In the genomic region with DNA sequence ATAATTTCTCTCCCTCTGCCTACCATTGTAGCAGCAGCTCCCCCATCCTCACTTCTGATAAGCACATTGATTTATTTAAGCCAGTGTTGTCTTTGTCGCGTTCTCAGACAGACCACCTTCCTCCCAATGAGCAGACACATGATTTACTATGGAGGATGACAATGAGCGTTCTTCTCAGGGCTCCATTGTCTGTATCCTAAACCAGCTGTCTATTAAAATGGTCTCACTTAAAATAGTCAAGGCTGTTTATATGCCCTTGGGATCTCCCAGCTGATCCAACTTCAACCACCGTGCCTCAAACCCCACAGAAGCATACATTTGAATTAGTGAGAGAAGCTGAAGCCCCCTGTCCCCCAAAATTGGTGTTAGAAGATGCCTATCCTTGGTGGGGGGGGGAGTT, we compare ENCODE assay signal across 22 mouse cellular contexts. TPM values are rescaled to one million over a fixed set of nuclear protein-coding genes. Genes with fewer than 3 reads are reported as not detected.
DNase-seq lines count a peak whose midpoint lies in the region; ATAC-seq lines count a peak whose summit lies in the region.
"Had no signal": no experiment of that assay in that cellular context is flagged by ENCODE, and none has a peak within 500 bp of the region (broad histone marks: within the 10 kb centered on the region; RNA-seq: fewer than 3 reads in every experiment).

No protein-coding gene starts in this region.

- ATAC-seq in midbrain, embryonic 12.5 days (ENCODE audit: low FRiP score, low read depth), result no peak
- no peak for ATAC-seq in midbrain, embryonic 14.5 days (ENCODE audit: low FRiP score, low TSS enrichment)
- peak; percentile 50; the same call in 1 of the 2 replicates for ATAC-seq in hindbrain, embryonic 12.5 days (ENCODE audit: low FRiP score)
- no peak for ATAC-seq in hindbrain, embryonic 16.5 days
- ATAC-seq in neural tube, embryonic 15.5 days (ENCODE audit: low FRiP score), result no peak
- no peak for ATAC-seq in forebrain, embryonic 15.5 days (replicated peaks)
- ATAC-seq: intestine, embryonic 15.5 days had no signal

- H3K4me2 ChIP-seq in midbrain, embryonic 12.5 days (replicated peaks), result 0 out of 2 replicates have a peak overlapping the region, but pooled peaks have one; percentile 21
- H3K4me2 ChIP-seq in midbrain, embryonic 14.5 days (ENCODE audit: low read length), result no peak overlapping the region; the same call in 1 of the 2 replicates
- H3K4me2 ChIP-seq in hindbrain, embryonic 12.5 days (replicated peaks), result no peak overlapping the region; the same call in 1 of the 2 replicates
- H3K4me2 ChIP-seq in hindbrain, embryonic 16.5 days (ENCODE audit: low read length), result peak overlapping the region; percentile 25
- H3K4me2 ChIP-seq in neural tube, embryonic 15.5 days, result peak overlapping the region; percentile 36
- H3K4me2 ChIP-seq in forebrain, embryonic 15.5 days (replicated peaks), result no peak overlapping the region
- H3K4me2 ChIP-seq: embryonic facial prominence, embryonic 12.5 days; intestine, embryonic 15.5 days; limb, embryonic 12.5 days; liver, embryonic 13.5 days; lung, embryonic 14.5 days had no signal

- H3K9me3 ChIP-seq in midbrain, embryonic 12.5 days, result no peaks in the 10 kb centered on the region
- no peaks in the 10 kb centered on the region for H3K9me3 ChIP-seq in midbrain, embryonic 14.5 days (ENCODE audit: control insufficient read depth, low read length)
- H3K9me3 ChIP-seq in hindbrain, embryonic 12.5 days (replicated peaks), result no peaks in the 10 kb centered on the region
- H3K9me3 ChIP-seq in hindbrain, embryonic 16.5 days (ENCODE audit: control insufficient read depth, low read length), result no peaks in the 10 kb centered on the region
- H3K9me3 ChIP-seq in neural tube, embryonic 15.5 days (replicated peaks), result no peaks in the 10 kb centered on the region
- no peaks in the 10 kb centered on the region for H3K9me3 ChIP-seq in forebrain, embryonic 15.5 days
- H3K9me3 ChIP-seq: embryonic facial prominence, embryonic 12.5 days; intestine, embryonic 15.5 days; limb, embryonic 12.5 days; liver, embryonic 13.5 days had no signal

- WGBS in midbrain, embryonic 12.5 days, result 59% methylated on average over 4 of the region's 4 CpGs
- 29% methylated on average over 4 of the region's 4 CpGs for WGBS in midbrain, embryonic 14.5 days
- WGBS in hindbrain, embryonic 12.5 days, result 45% methylated on average over 4 of the region's 4 CpGs
- WGBS in hindbrain, embryonic 16.5 days, result 42% methylated on average over 4 of the region's 4 CpGs
- WGBS in neural tube, embryonic 15.5 days, result 16% methylated on average over 4 of the region's 4 CpGs
- WGBS in forebrain, embryonic 15.5 days, result 82% methylated on average over 4 of the region's 4 CpGs

- H3K9ac ChIP-seq in midbrain, embryonic 12.5 days (replicated peaks), result no peak overlapping the region
- H3K9ac ChIP-seq in midbrain, embryonic 14.5 days (replicated peaks; ENCODE audit: low read length), result no peak overlapping the region
- no peak overlapping the region for H3K9ac ChIP-seq in hindbrain, embryonic 12.5 days
- no peak overlapping the region for H3K9ac ChIP-seq in hindbrain, embryonic 16.5 days (ENCODE audit: low read depth, low read length)
- H3K9ac ChIP-seq in neural tube, embryonic 15.5 days (replicated peaks), result no peak overlapping the region
- no peak overlapping the region for H3K9ac ChIP-seq in forebrain, embryonic 15.5 days (replicated peaks)
- H3K9ac ChIP-seq: embryonic facial prominence, embryonic 12.5 days; intestine, embryonic 15.5 days; limb, embryonic 12.5 days; liver, embryonic 13.5 days; lung, embryonic 14.5 days had no signal

- no peaks in the 10 kb centered on the region; the same call in 1 of the 2 replicates for H3K27me3 ChIP-seq in midbrain, embryonic 12.5 days
- no peaks in the 10 kb centered on the region for H3K27me3 ChIP-seq in midbrain, embryonic 14.5 days (ENCODE audit: control insufficient read depth, insufficient read depth, low read length)
- H3K27me3 ChIP-seq in hindbrain, embryonic 12.5 days, result no peaks in the 10 kb centered on the region
- no peaks in the 10 kb centered on the region for H3K27me3 ChIP-seq in hindbrain, embryonic 16.5 days (replicated peaks; ENCODE audit: control insufficient read depth, insufficient read depth, low read length)
- no peaks in the 10 kb centered on the region for H3K27me3 ChIP-seq in neural tube, embryonic 15.5 days (replicated peaks)
- peaks cover 51% of the 10 kb centered on the region for H3K27me3 ChIP-seq in forebrain, embryonic 15.5 days
- H3K27me3 ChIP-seq: embryonic facial prominence, embryonic 12.5 days; intestine, embryonic 15.5 days; limb, embryonic 12.5 days had no signal

- peaks cover 22% of the 10 kb centered on the region; the same call in 1 of the 2 replicates for H3K4me1 ChIP-seq in midbrain, embryonic 12.5 days
- peaks cover 27% of the 10 kb centered on the region for H3K4me1 ChIP-seq in midbrain, embryonic 14.5 days (ENCODE audit: control insufficient read depth, insufficient read depth, low read length)
- H3K4me1 ChIP-seq in hindbrain, embryonic 12.5 days, result peaks cover 48% of the 10 kb centered on the region
- H3K4me1 ChIP-seq in hindbrain, embryonic 16.5 days (ENCODE audit: control insufficient read depth, insufficient read depth, low read depth, low read length), result peaks cover 2% of the 10 kb centered on the region; the same call in 1 of the 2 replicates
- peaks cover 42% of the 10 kb centered on the region for H3K4me1 ChIP-seq in neural tube, embryonic 15.5 days
- H3K4me1 ChIP-seq in forebrain, embryonic 15.5 days, result peaks cover 8% of the 10 kb centered on the region; the same call in 1 of the 2 replicates
- H3K4me1 ChIP-seq: intestine, embryonic 15.5 days; liver, embryonic 13.5 days had no signal

- H3K4me3 ChIP-seq in midbrain, embryonic 12.5 days, result no peak overlapping the region
- H3K4me3 ChIP-seq in midbrain, embryonic 14.5 days (replicated peaks; ENCODE audit: low read depth, low read length), result no peak overlapping the region
- no peak overlapping the region for H3K4me3 ChIP-seq in hindbrain, embryonic 12.5 days
- no peak overlapping the region for H3K4me3 ChIP-seq in hindbrain, embryonic 16.5 days (ENCODE audit: low read length)
- no peak overlapping the region for H3K4me3 ChIP-seq in neural tube, embryonic 15.5 days (replicated peaks)
- H3K4me3 ChIP-seq in forebrain, embryonic 15.5 days, result no peak overlapping the region
- H3K4me3 ChIP-seq: embryonic facial prominence, embryonic 12.5 days; intestine, embryonic 15.5 days; layer of hippocampus, adult 2 months; limb, embryonic 12.5 days; liver, embryonic 13.5 days had no signal

- DNase-seq in midbrain, embryonic 14.5 days, result no peak
- no peak for DNase-seq in lung, adult 18-20 months
- DNase-seq: adrenal gland, adult 2 months; cerebellum, adult 2 months; cerebellum, postnatal 25 days; heart, postnatal 4 days; kidney, adult 8-10 months; kidney, postnatal 25 days; liver, embryonic 13.5 days; lung, embryonic 14.5 days; right cerebral cortex, adult 18-20 months; right cerebral cortex, postnatal 4 days; thymus, postnatal 25 days had no signal

- no peaks in the 10 kb centered on the region for H3K36me3 ChIP-seq in midbrain, embryonic 12.5 days
- no peaks in the 10 kb centered on the region; the same call in 1 of the 2 replicates for H3K36me3 ChIP-seq in midbrain, embryonic 14.5 days (ENCODE audit: control insufficient read depth, insufficient read depth, low read length)
- H3K36me3 ChIP-seq in hindbrain, embryonic 12.5 days, result no peaks in the 10 kb centered on the region
- no peaks in the 10 kb centered on the region for H3K36me3 ChIP-seq in hindbrain, embryonic 16.5 days (ENCODE audit: control insufficient read depth, insufficient read depth, low read length)
- H3K36me3 ChIP-seq in neural tube, embryonic 15.5 days, result no peaks in the 10 kb centered on the region
- H3K36me3 ChIP-seq in forebrain, embryonic 15.5 days, result no peaks in the 10 kb centered on the region
- H3K36me3 ChIP-seq: embryonic facial prominence, embryonic 12.5 days; intestine, embryonic 15.5 days; liver, embryonic 13.5 days had no signal

- H3K27ac ChIP-seq in midbrain, embryonic 12.5 days (replicated peaks), result peak overlapping the region; percentile 64
- H3K27ac ChIP-seq in midbrain, embryonic 14.5 days (replicated peaks; ENCODE audit: low read depth, low read length), result no peak overlapping the region
- peak overlapping the region; percentile 52 for H3K27ac ChIP-seq in hindbrain, embryonic 12.5 days
- no peak overlapping the region for H3K27ac ChIP-seq in hindbrain, embryonic 16.5 days (ENCODE audit: low read depth, low read length)
- no peak overlapping the region for H3K27ac ChIP-seq in neural tube, embryonic 15.5 days (replicated peaks)
- no peak overlapping the region for H3K27ac ChIP-seq in forebrain, embryonic 15.5 days (replicated peaks)
- H3K27ac ChIP-seq: intestine, embryonic 15.5 days; layer of hippocampus, adult 2 months; limb, embryonic 12.5 days; liver, embryonic 13.5 days had no signal

RNA-seq across cellular contexts. Expression of a gene that starts 11.3 kb away (rescaled TPM):
- polyA plus RNA-seq in midbrain, embryonic 12.5 days (2016; fragmentation: Nextera tagmentation; extraction: Ambion mirVana), result 89.4 and 89.6 TPM in 2 replicates
- polyA plus RNA-seq in midbrain, embryonic 14.5 days (2014; fragmentation: Nextera tagmentation; extraction: Ambion mirVana), result 98.3 and 112 TPM in 2 replicates
- 111 and 122 TPM in 2 replicates for polyA plus RNA-seq in hindbrain, embryonic 12.5 days (2016; fragmentation: Nextera tagmentation; extraction: Ambion mirVana)
- polyA plus RNA-seq in hindbrain, embryonic 16.5 days (2015; fragmentation: Nextera tagmentation; extraction: Ambion mirVana), result 106 and 111 TPM in 2 replicates
- 157 and 168 TPM in 2 replicates for polyA plus RNA-seq in neural tube, embryonic 15.5 days (2015; fragmentation: Nextera tagmentation; extraction: Ambion mirVana)
- polyA plus RNA-seq in forebrain, embryonic 15.5 days (2015; fragmentation: Nextera tagmentation; extraction: Ambion mirVana), result 35.6 and 44.7 TPM in 2 replicates

Comparison
In these comparisons a context has a peak if more than half of its experiments do, and no peak if none do; other contexts are left out.
1. H3K27ac ChIP-seq: peak in midbrain, embryonic 12.5 days (single experiment) and hindbrain, embryonic 12.5 days (single experiment); none in midbrain, embryonic 14.5 days (single experiment), hindbrain, embryonic 16.5 days (single experiment), neural tube, embryonic 15.5 days (single experiment) and forebrain, embryonic 15.5 days (single experiment).
2. H3K4me2 ChIP-seq: peak in midbrain, embryonic 12.5 days (single experiment), hindbrain, embryonic 16.5 days (single experiment) and neural tube, embryonic 15.5 days (single experiment); none in midbrain, embryonic 14.5 days (single experiment), hindbrain, embryonic 12.5 days (single experiment) and forebrain, embryonic 15.5 days (single experiment).